Mouse (Mus musculus) liver, embryonic 14.5 days (tissue): Measurements from ENCODE around the gene Pdp2. TPM values are rescaled to one million over a fixed set of nuclear protein-coding genes. Genes with fewer than 3 reads are reported as not detected.

Source experiments
- ATAC-seq: fragments of 200-750 bp; cut with Nextera tagmentation; 2 replicates; pipeline ENCODE4 v1.8.0; 2017; ENCODE audit warnings: moderate number of reproducible peaks, mild to moderate bottlenecking, moderate library complexity; ENCODE audit not compliant: insufficient read depth
- DNase-seq, 3 experiments: peaks; one replicate each; pipeline ENCODE4 v3.0.0-alpha.2; 2012 to 2013; ENCODE audit warnings: low read depth in 3 of 3, low spot score in 3 of 3
- H3K27ac ChIP-seq: fragments of 300-500 bp; sonication (generic); 2 replicates; pipeline ENCODE4 v1.5.1; 2014; ENCODE audit warnings: moderate library complexity, mild to moderate bottlenecking, control low read depth, inconsistent platforms
- H3K27me3 ChIP-seq: fragments of 300-500 bp; sonication (generic); 2 replicates; pipeline ENCODE4 v1.6.1; 2014; ENCODE audit warnings: mild to moderate bottlenecking, low read length, moderate library complexity; ENCODE audit not compliant: control insufficient read depth, insufficient read depth
- H3K36me3 ChIP-seq: fragments of 300-500 bp; sonication (generic); replicated peaks from 2 replicates; pipeline ENCODE4 v1.6.1; 2014; ENCODE audit warnings: low read depth; ENCODE audit not compliant: control insufficient read depth, insufficient read depth
- H3K4me1 ChIP-seq, 2 experiments: fragments of 200-500 bp in 1 of 2; fragments of 300-500 bp in 1 of 2; sonication (generic) in 1 of 2; replicated peaks; 2 replicates each; pipeline ENCODE4 v1.6.1; 2012 to 2014; ENCODE audit warnings: antibody characterized with exemption in 1 of 2, inconsistent platforms in 1 of 2, low read length in 1 of 2; ENCODE audit not compliant: control insufficient read depth in 2 of 2, insufficient read depth in 2 of 2
- H3K4me2 ChIP-seq: fragments of 300-500 bp; sonication (generic); 2 replicates; pipeline ENCODE4 v1.6.1; 2014; ENCODE audit warnings: low read depth, mild to moderate bottlenecking, control low read depth, moderate library complexity
- H3K4me3 ChIP-seq, 2 experiments: fragments of 200-500 bp in 1 of 2; fragments of 300-500 bp in 1 of 2; sonication (generic) in 1 of 2; 2 replicates each; pipeline ENCODE4 v1.5.1; 2012 to 2014; ENCODE audit warnings: low read depth in 2 of 2, low read length in 2 of 2, mild to moderate bottlenecking in 2 of 2, control low read depth in 1 of 2, inconsistent platforms in 1 of 2, moderate library complexity in 1 of 2; ENCODE audit not compliant: insufficient read depth in 1 of 2
- H3K9ac ChIP-seq: fragments of 300-500 bp; sonication (generic); replicated peaks from 2 replicates; pipeline ENCODE4 v1.6.1; 2014; ENCODE audit warnings: mild to moderate bottlenecking, control low read depth, moderate library complexity
- H3K9me3 ChIP-seq: fragments of 300-500 bp; sonication (generic); 2 replicates; pipeline ENCODE4 v1.6.1; 2016; ENCODE audit warnings: low read length, mixed read lengths; ENCODE audit not compliant: control insufficient read depth
- CTCF ChIP-seq: IDR thresholded peaks from 2 replicates; pipeline ENCODE4 v1.5.1; 2016; ENCODE audit warnings: antibody characterized with exemption, low read depth, control low read depth
- EP300 ChIP-seq: IDR thresholded peaks from 2 replicates; pipeline ENCODE4 v1.6.1; 2016; ENCODE audit warnings: antibody characterized with exemption, low read depth
- WGBS: fragments of 180-500 bp; shearing (Covaris S2); extraction: QIAGEN DNeasy Blood & Tissue Kit; methylation state at CpG from one replicate; pipeline ENCODE4 v1.1.7; 2014; ENCODE audit not compliant: insufficient replicate concordance; 5-methylcytosine and 5-hydroxymethylcytosine counted together
- polyA plus RNA-seq, 2 experiments: library from polyadenylated mRNA; depleted of rRNA in 1 of 2; stranded (reverse) in 1 of 2; unstranded in 1 of 2; fragments of >200 nt; fragmentation: Nextera tagmentation in 1 of 2; extraction: Ambion mirVana in 1 of 2; gene quantifications; 2 replicates each; pipeline versions ENCODE4 v1.2.1 to v1.2.3; 2012 to 2014

The Pdp2 gene
- polyA plus RNA-seq, 2 experiments: 1.5 to 2.4 TPM

GRCm38 (mm10) chr8:104557226-104557625 lies 34.0 kb upstream of the Pdp2 start:
- ATAC-seq (peak; percentile 45; the same call in 1 of the 2 replicates), DNase-seq (no peak)
- Histone ChIP-seq H3K36me3 (no peaks in the 10 kb centered on the region), H3K9ac (no peak overlapping the region), H3K4me3 (no peak overlapping the region), H3K27ac (no peak overlapping the region), H3K4me2 (no peak overlapping the region; the same call in 1 of the 2 replicates), H3K27me3 (no peaks in the 10 kb centered on the region), H3K9me3 (no peaks in the 10 kb centered on the region), H3K4me1 (no peaks in the 10 kb centered on the region; a peak in 1 of 4 replicates)
- 46% methylated on average over 7 of the region's 7 CpGs for WGBS
- TF ChIP-seq EP300: no peak
- TF ChIP-seq CTCF: no peak

GRCm38 (mm10) chr8:104560731-104561130 lies 30.5 kb upstream of the Pdp2 start:
- TF ChIP-seq CTCF: no peak
- no peak for TF ChIP-seq EP300
- DNase-seq: no peak
- Histone ChIP-seq H3K4me3 (no peak overlapping the region), H3K27me3 (no peaks in the 10 kb centered on the region), H3K36me3 (no peaks in the 10 kb centered on the region), H3K4me2 (no peak overlapping the region), H3K9ac (no peak overlapping the region), H3K9me3 (no peaks in the 10 kb centered on the region), H3K4me1 (peaks cover 0 to 5% of the 10 kb centered on the region in 2 experiments; a peak in 2 of 4 replicates), H3K27ac (no peak overlapping the region)
- no peak for ATAC-seq

- 15% methylated on average over 22 of the region's 22 CpGs for WGBS
- no peak overlapping the region for H3K9ac ChIP-seq
Measured at GRCm38 (mm10) chr8:104564633-104565456, 26.4 kb upstream of the Pdp2 start.

GRCm38 (mm10) chr8:104565457-104565798 lies 25.8 kb upstream of the Pdp2 start:
- H3K36me3 ChIP-seq: no peaks in the 10 kb centered on the region
- H3K4me2 ChIP-seq: no peak overlapping the region
- ATAC-seq (no peak), DNase-seq (no peak)
- H3K27me3 ChIP-seq: no peaks in the 10 kb centered on the region
- no peak overlapping the region for H3K27ac ChIP-seq
- no peak overlapping the region for H3K9ac ChIP-seq
- H3K4me1 ChIP-seq: peaks cover 0 to 6% of the 10 kb centered on the region in 2 experiments; a peak in 2 of 4 replicates
- 85% methylated on average over 5 of the region's 5 CpGs for WGBS
- no peak overlapping the region for H3K4me3 ChIP-seq
- no peaks in the 10 kb centered on the region for H3K9me3 ChIP-seq
- TF ChIP-seq CTCF (no peak), EP300 (no peak)

More at GRCm38 (mm10) chr8:104564633-104565456, 26.4 kb upstream of the Pdp2 start:
- no peaks in the 10 kb centered on the region for H3K36me3 ChIP-seq
- ATAC-seq (peak; percentile 85), DNase-seq (peak; percentile 74 to 77 (median 76))
- H3K9me3 ChIP-seq: no peaks in the 10 kb centered on the region
- H3K4me2 ChIP-seq: peak overlapping the region; percentile 36
- no peak for TF ChIP-seq EP300
- peak; percentile 92 for TF ChIP-seq CTCF
- no peak overlapping the region for H3K27ac ChIP-seq
- peaks cover 0 to 5% of the 10 kb centered on the region in 2 experiments; a peak in 2 of 4 replicates for H3K4me1 ChIP-seq
- no peaks in the 10 kb centered on the region for H3K27me3 ChIP-seq
- no peak overlapping the region for H3K4me3 ChIP-seq

- Histone ChIP-seq H3K9me3 (no peaks in the 10 kb centered on the region), H3K27me3 (no peaks in the 10 kb centered on the region), H3K9ac (no peak overlapping the region), H3K4me1 (peaks cover 0 to 10% of the 10 kb centered on the region in 2 experiments; a peak in 2 of 4 replicates), H3K4me2 (no peak overlapping the region), H3K27ac (no peak overlapping the region), H3K36me3 (no peaks in the 10 kb centered on the region), H3K4me3 (no peak overlapping the region)
- no peak for DNase-seq
- TF ChIP-seq EP300: no peak
- TF ChIP-seq CTCF: peak; percentile 28; the same call in 1 of the 2 replicates
- ATAC-seq: no peak
- 56% methylated on average over 1 of the region's 1 CpGs for WGBS
Measured at GRCm38 (mm10) chr8:104569559-104569958, 21.7 kb upstream of the Pdp2 start.
